Mouse (Mus musculus) cerebellum, adult 11 months (tissue): ENCODE measurements around the gene Bcor.
A peak's percentile ranks its signal among the peaks of the same experiment; 100 is the strongest.

ENCODE experiments used
- DNase-seq: peaks from one replicate; pipeline ENCODE4 v3.0.0; 2022

Gene Bcor

DNA sequence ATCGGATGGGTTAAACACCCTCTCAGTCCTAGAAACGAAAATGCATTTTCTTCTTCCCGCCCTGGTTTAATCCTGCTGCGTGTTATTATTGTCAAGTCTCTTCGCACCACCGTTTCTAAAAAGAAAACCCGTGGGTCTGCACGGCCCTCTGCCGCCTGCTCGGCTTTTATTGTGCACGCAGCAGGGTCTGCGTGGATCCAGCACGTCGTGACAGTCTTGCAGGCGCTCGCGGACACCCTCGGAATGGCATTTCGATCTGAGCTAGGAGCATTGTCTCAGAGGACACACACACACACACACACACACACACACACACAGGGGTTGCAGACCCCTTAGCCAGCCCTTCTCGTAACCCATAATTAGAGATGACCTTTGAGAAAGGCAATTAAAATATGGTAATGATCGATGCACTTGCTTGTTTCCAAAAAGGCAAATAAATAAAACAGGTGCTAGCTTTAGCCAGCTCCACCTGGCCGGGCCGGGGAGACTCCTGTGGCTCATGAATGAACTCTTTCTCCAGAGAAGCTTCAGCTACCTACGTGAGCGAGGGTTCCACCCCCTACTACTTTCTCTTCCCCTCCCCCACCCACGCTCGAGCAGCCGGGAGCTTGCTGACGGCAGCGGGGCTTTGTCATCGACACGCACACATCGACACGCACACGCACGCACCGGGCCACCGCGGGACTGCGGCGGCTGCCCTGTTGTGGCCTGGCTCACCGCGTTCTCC, 8.7 kb downstream of the Bcor start:
- no peak for DNase-seq

DNA sequence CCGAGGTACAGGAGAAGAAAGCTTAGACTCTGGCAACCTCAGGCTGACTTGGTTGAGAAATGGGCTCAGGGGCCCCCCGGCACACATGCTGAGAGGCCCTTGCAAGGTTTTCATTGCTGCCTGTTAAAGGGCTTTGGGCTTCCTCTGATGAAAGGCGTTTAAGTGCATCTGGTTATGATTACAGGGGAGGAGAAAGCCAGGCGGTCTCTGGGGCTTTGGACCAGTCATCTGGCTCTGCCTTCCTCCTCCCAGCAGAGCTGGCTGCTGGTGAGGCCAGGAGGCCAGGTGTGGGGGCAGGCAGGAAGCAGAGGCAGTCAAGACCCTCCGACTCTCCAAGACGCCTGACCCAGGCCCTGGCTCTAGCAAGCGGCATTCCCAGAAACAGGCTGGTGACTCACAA, 9.7 kb downstream of the Bcor start:
- DNase-seq, result no peak

DNA sequence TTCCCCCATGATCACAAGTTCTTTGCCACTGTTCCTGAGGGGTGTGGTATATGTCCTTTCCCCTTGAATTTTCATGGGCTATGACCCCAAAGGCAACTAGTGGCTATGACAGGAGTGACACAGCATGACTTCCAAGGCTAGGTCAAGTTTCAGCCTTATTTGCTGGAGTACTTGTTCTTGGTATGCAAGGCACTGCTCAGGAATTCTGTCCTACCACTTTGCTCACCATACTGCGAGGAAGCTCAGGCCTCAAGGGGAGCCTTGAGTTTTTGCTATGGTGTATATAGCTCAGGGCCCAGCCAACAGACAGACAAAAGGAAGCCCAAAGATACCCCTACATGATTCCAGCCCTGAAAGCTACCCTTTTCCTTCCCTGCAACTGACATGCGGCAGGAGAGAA, 13.9 kb downstream of the Bcor start:
- DNase-seq, result no peak

DNA sequence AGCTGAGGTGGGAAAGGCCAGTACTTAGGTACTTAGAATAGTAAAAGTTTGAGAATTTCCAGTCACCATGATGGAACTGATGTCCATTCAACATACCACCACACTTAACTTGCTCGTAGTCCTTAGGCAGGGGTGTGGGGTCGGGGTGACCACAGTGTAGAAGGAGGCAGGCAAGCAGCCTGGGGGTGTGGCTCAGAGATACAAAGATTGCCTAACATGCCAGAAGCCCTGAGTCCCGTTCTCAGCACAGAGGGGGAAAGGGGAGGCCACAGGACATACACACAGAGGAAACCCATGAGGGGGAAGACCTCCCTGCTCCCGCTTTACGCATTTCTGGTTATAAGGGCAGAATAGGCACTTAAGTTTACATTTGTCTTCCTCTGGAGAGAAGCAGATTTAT, 17.3 kb downstream of the Bcor start:
- DNase-seq, result no peak

DNA sequence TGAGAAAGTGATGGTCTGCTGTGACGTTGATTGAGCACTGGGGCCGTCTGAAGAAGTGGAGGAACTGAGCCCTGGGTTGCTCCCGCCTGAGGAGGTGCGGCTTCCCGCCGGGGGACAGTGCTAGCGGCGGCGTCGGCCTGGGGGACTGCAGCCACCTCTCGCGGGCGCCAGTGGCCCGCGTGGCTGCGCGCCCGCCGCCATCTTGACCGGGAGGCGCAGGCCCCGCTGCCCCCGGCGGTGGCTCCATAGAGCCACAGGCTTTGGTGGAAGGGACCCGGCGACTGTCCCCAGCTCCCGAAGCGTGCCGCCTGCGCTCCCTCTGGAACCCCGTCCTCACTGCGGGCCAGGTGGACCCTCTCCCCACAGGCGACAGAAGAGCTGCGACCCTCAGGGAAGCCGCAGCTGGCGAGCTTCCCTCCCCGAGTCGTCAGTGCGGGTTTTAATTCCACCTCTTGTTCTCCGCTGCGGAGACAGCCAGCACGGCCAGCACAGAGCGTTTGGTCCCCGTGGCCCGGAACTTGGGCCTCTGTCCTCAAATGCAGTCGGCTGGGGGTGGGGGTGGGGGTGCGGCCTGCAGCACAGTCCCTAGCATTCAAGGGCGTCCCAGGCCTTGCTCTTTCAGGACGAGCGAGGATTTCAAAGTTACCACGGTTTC, 19.9 kb downstream of the Bcor start:
- no peak for DNase-seq

DNA sequence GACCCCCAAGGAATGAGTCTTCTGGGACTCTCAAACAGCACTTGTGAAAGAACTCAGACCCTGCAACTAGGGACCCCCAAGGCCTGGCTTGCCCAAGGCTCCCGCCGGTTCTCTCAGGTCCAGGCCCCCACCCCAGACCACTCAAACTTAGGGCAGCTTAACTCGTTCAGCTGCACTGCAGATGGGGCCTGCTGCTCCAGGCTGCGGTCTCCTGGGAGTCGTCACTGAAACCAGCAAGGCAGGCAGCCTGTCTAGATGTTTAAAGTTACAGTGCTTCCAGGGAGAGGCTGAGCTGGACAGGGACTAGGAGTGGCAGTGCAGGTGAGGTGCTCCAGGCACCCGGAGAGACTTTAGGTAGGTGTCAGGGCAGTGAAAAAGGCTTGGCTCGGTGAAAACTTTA, 21.9 kb downstream of the Bcor start:
- no peak for DNase-seq

DNA sequence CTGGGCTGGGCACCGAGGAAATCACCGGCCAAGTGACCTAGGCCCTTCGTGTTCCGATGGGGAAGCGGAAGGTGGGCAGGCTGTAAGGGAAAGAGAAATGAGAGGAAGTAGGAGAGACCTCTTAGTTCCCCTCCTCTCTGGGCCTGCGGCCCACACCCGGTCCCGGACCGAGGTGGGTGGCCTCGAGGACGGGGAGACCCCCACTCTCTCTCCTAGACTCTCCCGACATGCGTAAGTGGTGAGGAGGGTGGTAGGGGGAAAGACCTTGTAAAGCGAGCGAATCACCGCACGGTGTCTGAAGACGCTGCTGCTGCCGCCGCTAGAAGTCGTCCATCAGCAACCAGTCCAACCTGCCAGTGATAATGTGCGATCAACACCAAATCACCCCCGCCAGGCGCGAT, 23.0 kb downstream of the Bcor start:
- DNase-seq, result no peak

DNA sequence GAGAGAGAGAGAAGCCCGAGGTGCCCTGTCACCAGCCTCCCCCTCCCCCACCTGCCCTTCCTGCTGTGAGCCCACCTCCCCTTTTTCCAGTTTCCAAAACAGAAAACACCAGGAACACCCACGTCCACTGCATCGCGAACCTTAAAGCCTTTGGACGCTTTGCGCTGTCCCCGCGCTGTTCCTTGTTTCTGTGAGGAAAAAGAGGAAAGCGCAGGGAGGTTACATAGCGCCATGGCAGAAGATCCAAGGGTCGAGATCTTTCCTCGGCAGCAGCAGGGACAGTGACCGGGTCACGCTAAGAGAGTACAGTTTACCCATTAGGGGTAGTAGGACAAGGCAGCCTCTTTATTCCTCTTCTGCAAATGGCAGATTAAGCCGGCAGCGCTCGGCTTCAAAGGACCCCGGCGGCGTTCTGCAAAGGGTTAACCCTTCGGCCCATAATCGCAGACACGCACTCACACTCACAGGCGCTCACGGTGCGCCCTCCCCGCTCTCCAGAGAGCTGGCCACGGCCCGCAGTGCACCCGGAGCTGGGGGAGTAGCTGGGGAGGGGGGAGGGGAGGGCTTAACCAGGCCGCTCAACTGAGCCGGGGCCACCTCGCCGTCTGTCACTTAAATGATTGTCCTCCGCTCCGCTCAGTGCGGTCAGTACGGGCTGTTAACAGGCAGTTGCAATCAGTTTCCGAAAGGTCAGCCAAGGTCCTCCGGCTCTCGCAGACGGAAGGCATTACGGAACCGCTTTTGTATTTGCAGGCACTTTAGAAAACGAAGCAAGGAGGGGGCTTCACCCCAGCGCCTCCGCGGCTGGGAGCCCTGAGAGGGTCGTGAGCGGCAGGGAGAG, 23.7 kb downstream of the Bcor start:
- no peak for DNase-seq

DNA sequence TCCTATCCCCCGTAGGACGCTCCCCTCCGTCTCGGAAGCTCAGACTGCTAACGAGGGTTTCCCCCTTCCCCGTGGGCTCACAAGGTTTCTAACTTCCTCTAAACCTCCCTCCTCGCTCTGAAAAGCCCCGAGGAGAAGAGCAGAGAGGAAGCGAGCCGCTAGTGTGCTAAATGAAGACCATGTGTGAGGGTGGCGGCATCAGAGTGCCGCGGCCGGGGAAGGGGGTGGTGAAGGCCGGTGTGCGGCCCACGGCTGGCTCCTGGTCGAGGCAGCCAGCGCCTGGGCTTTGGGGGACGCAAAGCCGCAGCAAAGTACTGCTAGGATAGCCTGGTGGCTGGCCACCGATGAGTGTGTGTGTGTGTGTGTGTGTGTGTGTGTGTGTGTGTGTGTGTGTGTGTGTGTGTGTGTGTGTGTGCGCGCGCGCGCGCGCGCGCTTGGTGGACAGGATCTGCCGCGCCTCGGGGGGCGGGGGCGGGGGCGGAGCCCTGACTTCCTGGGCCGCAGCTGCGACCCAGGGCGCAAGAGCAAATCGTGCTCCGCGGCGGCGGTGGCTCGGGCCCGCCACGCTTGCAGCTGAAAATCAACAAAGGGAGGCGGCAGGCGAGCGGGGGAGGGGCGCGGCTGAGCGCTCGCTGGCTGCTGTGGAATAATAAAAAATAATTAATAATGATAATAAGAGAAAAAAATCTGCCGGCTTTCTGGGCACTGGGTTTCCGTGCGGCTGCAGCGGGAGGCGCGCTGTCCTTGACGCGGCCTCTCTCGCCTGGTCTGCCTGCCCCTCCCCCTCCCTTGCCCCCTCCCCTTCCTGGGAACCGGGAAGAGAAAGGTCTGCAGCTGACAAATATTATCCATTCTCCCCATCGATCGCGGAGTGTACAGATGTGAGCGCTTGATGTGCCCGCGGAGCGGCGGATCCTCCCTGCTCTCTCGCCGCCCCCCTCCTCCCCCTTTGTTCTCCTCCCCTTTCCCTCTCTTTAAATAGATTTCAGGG, 24.7 kb downstream of the Bcor start:
- DNase-seq, result peak; percentile 33

DNA sequence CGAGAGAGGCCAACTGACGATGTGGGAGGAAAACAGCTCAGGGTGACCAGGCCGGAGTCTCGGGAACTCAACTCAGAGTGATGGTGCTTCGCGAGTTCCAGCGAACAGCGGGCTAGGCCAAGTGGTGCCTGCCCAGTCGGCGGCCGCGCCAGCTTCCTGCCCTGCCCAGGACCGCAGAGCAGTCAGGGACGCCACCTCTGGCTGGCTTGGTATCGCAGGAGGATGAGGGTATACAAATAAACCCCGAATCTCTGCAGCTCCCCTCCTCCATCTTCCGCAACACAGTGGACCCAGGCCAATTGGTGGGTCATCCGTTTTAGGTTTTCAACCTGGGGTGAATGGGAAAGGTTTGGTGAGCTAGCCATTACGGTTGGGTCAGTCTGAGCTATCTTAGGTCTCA, 25.6 kb downstream of the Bcor start:
- peak; percentile 32 for DNase-seq

DNA sequence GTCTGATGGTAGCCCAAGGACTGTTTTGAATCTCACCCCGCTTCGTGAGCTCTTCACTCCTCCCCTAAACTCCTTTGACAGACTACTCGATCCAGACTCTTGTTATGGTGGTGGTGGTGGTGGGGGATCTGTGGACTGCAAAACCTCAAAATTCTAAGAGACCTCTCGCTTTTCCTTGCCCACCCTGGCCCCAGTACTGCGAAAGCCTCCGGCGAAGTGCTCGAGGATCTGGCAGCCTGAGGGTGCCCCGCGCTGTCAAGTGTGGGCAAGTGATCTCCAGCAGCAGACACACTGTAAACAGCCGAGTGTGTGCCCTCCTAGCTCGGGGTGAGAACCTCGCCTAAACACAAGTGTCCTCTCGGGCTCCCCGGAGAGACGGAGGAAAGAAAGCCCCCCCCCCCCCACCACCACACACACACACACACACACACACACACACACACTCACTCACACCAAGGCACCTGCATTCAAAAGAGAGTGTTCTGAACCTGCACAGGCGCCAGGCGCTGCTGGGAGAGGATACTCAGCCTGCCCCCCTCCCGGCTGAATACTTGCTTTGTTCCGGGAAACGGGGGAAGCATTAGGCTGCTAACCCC, 26.2 kb downstream of the Bcor start:
- DNase-seq, result no peak

DNA sequence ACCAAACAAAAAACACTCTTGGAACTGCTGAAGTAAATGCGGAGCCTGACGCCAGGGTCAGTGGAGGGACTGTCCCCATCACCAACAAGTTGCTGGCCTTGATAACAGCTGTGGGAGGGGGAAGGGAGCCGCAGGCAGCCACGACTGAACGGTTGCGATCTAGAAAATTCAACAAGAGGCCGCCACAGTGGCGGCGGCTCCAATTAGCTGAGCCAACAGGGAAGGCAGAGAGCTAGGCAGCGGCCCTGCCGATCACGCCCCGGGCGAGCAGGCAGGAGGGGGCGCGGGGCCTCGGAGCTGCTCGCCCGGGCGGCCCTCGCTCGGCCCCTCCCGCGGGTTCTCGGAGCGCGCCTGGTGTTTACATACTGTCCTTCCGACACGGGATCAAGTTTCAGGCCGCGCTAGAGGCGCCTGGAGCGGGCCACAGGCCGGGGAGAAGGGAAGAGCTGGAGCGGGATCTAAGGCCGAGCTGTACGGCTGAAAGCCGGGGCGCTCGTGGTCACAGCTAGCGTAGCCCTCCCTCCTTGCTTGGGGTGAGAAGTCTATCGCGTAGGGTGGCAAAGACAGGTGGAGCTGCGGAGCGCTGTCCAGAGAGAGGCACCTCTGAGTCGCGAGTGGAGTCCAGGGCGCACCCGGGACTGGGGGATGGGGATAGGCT, 26.8 kb downstream of the Bcor start:
- no peak for DNase-seq

DNA sequence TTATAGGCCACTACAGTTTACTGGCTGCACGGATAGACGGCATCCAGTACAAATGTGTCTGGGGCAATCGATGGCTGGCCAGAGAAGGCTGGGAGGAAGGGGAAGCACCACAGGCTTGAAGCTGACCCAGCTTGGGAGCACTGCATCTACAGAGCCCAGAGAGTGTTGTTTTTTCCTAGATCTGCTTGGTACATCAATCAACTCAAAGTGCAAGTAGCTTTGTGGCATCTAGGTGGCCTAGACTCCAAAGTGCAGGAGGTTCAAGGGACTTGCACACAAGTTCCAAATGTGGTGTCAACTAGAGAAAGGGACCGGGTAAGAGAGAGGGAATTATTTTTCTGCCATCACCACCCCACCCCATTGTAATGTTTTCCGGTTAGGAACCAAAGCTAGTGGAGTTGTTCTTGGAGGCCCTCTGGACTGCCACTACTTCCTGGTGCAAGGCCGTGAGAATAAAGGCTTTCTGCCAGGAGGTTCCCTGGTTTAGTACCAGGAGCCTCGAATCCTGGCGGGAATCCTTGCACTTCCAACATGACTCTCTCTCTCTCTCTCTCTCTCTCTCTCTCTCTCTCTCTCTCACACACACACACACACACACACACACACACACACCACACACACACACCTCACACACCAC, 27.5 kb downstream of the Bcor start:
- DNase-seq, result no peak

DNA sequence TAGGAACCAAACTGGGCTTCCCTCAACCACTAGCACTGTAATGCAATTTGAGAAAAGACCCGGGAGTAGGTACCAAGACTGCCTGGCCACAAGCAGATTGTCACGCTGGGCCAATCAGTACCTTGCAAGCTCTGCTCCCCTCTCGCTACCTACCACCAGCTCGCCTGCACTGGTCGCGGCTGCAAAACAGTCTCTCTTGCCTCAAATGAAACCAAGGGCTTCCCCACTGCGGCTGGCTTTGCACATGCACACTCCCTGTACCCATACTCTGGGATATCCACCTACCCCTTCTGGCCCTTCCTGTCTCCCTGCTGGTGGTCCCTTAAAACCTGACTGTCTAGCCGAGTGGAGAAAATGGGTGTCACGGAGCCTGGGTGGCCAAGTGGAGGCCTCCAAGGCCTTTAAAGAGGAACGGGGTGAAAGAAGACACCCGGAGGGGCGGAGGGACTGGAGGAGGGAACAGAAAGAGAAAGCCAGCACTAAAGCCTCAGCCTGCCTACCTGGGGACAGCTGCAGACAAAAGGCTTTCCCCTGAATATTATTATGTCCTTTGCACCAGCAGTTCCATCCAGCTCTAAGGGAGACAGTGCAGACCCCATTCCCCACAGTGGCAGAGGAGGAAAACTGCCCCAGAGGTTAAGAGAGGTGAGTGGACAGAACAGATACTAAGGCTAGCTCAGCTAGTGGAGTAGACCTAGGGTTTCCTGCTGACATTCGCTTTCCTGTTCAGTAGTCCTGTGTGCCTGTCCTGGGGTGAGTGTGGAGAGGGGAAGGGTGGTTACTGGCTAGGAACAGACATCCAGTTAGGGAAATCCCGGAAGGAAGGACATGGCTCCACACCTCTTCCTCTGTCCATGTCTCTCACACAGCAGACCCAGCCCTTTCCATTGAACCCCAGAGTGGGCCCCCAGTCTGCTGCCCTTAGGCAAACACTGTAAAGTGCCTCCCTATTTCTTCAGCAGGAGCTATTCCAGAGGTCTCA, 30.0 kb downstream of the Bcor start:
- no peak for DNase-seq

DNA sequence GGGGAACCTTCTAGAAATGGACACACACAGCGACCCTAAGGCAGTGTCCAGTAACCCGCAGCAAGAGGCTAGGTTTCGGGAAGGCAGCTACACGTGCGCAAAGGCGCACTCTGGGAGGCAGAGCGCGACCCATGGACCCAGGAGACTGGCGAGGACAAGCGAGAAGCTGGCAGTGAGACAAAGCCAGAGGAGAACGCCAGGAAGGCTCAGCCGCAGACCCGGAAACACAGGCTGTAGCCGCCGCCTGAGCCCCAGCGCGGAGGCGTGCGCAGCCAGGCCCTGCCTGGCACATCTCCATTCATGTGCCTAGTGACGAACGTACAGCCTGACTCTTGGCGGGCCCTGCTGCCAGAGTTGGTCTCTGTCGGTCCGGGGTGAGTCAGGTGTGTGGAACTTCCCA, 30.9 kb downstream of the Bcor start:
- no peak for DNase-seq

DNA sequence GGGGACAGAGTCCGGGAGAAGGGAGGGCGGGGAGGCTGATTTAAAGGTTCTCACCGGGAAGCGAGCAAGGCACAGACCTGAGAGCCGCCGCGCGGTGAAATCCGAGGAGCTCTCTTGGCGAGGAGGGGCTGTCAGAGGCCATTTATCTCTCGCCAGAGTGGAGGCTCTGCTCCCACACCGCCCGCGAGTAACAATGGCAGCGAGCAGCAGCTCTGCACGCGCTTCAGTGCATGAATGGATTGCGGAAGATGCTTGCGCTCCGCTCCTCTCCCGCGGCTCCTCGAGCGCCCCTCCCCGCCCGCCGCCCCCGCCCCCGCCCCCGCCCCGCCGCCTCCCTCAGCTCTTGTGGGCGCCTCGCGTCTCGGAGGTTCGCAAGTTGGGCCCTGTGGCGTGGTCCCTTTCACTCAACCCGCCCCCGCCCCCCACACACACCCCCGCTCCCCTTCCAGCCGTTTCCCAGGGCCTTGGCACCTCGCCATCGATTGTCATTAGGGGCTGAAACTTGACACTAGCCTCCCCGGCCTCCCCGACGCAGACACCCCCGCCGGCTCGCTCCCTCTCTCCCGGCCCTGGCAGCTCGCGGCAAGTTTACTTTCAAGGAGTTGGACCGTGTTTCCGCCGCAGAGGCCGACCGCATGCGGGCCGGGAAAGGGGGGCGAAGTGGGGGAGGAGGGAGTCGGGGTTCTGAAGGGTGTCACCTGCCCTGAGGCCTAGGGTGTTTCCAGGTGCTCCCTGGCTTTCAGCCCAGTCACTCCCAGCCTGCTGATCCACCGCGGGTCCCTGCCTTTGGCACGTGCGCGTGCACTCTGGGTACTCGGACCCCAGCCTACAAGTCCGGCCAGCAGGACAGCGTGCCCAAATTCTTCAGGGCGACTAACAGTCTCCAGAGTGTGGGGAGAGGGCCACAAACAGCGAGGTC, 31.7 kb downstream of the Bcor start:
- DNase-seq, result no peak

DNA sequence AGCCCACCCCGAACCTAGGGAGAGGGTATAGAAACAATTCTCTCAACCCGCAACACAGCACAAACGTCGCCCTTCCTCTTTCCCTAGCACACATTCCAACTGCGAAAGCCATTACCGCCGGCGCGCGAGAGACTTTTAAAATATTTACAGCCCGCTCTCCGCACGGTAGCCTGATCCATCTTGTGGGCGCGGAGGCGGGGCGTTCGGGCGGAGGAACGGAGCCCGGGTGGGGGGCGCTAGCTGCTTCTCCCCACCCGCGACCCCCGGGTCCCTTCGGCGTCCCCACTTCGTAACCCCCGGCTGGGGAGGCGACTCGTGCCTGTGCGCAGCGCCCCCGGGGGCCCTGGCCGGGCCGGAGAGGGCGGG, 32.4 kb downstream of the Bcor start:
- no peak for DNase-seq

DNA sequence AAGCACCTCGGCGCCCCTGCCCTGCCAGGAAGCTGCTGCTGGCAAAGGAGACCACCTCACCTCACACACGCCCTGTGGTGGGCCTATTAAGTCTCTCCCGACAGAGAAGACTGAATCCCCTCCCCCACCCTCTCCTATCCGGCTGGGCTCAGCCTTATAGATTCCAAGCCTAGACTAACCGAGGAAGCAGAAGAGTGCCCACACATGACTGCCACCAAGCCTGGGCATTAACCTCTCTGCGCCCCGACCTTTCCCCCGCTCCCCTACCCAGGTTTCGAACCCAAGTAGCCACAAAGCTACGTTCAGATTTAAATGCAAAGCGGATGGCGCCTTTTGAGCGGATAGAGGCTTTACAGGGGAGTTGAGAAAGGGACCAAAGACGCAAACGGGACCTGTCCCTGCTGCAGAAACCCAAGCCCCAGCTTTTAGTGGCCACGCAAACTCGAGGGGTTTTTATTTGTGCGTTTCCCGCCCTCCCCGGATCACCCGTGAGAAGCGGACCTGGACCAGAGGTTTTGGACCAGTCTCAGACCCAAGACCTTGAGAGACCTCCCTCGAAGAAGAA, 33.0 kb downstream of the Bcor start:
- DNase-seq, result no peak
